In the genomic region with DNA sequence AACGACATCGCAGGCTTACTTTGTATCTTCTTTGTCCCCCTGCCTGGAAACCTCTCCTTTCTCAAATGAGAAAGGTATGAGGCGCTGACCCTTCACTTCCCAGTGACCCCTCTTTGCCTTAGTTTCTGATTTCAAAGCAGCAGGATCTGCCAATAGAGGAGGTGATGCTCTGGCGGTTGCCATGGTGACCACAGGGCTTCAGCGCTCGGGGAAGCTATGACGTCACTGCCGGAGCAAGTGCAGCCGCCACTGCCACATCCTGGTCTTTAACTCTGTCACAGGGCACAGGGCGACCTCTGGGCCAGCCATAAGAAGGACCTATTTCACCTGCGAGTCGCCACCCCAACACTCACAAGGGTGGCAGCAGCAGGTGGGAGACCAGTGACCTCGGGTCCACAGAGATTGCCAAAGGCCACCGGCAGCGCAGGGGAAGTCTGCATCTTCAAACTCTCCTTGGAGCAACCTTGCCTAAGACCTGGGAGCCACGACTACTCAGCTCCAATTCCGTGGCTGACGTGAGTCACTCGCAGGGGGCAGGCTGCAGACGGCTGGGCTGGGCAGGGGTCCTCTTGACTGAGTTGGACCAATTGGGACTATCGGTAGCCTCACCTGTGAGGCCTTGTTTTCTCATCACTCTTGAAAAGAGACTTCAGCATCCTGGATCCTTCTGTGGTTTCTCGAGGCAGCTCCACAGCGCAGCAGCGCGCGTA, we compare ENCODE assay signal across 9 mouse cellular contexts. TPM values are rescaled to one million over a fixed set of nuclear protein-coding genes. Genes with fewer than 3 reads are reported as not detected.
DNase-seq lines count a peak whose midpoint lies in the region; ATAC-seq lines count a peak whose summit lies in the region.
"Had no signal": no experiment of that assay in that cellular context is flagged by ENCODE, and none has a peak within 500 bp of the region (broad histone marks: within the 10 kb centered on the region; RNA-seq: fewer than 3 reads in every experiment).

A gene (plus strand): TSS at position 228 of the 710 bp plus-strand sequence.

- H3K4me3 ChIP-seq in heart, embryonic 12.5 days, result 0 out of 2 replicates have a peak within 1 kb of the TSS, but pooled peaks have one; percentile 5

- H3K4me2 ChIP-seq in heart, embryonic 12.5 days, result peak within 1 kb of the TSS; percentile 46

- H3K36me3 ChIP-seq in heart, embryonic 12.5 days, result no peaks in the 10 kb centered on the region

- ATAC-seq in heart, embryonic 12.5 days (ENCODE audit: insufficient number of reproducible peaks, low FRiP score), result peak; percentile 47; the same call in 1 of the 2 replicates

- H3K27me3 ChIP-seq in heart, embryonic 12.5 days (replicated peaks), result no peaks in the 10 kb centered on the region

- no peaks in the 10 kb centered on the region for H3K9me3 ChIP-seq in heart, embryonic 12.5 days (replicated peaks)

- H3K27ac ChIP-seq in heart, embryonic 12.5 days (ENCODE audit: poor library complexity, severe bottlenecking), result no peak within 1 kb of the TSS
- H3K27ac ChIP-seq: liver, embryonic 14.5 days had no signal

- no peak within 1 kb of the TSS for H3K9ac ChIP-seq in heart, embryonic 12.5 days
- H3K9ac ChIP-seq: liver, embryonic 14.5 days had no signal

- H3K4me1 ChIP-seq in heart, embryonic 12.5 days (replicated peaks), result peaks cover 30% of the 10 kb centered on the region

- WGBS in heart, embryonic 12.5 days, result 29% methylated on average over 26 of the region's 26 CpGs

- DNase-seq in heart, adult 9 months (ENCODE audit: low spot score in 2 of 2), result no peak
- peak; percentile 90 for DNase-seq in cerebellum, adult 9-11 months
- DNase-seq in frontal cortex, adult 2 months (ENCODE audit: extremely low spot score in 1 of 2, low spot score in 1 of 2), result peak; percentile 91 to 93
- peak; percentile 84 to 94 for DNase-seq in layer of hippocampus, adult 18-20 months (ENCODE audit: low spot score in 2 of 2)
- peak; percentile 60 for DNase-seq in lung, postnatal 10 days
- DNase-seq in retina, adult 2 months (ENCODE audit: low read depth, low spot score), result peak; percentile 50
- DNase-seq in ovary, adult 18-20 months (ENCODE audit: low spot score), result no peak

RNA-seq across cellular contexts. Expression of the gene that starts here (rescaled TPM):
- 0.14 and 0.15 TPM in 2 replicates for polyA plus RNA-seq in heart, embryonic 12.5 days (2016; fragmentation: Nextera tagmentation; extraction: Ambion mirVana)
- polyA plus RNA-seq in frontal cortex, adult 2 months (2012; rRNA removed), result 58.7 and 72.7 TPM in 2 replicates
- 10 to 100 TPM; 53.4 to 54.0 TPM for total RNA-seq in layer of hippocampus, adult 18-20 months (2021)

Comparison
In these comparisons a context has a peak if more than half of its experiments do, and no peak if none do; other contexts are left out.
1. RNA of the gene that starts here (polyA plus RNA-seq): 58.7 to 72.7 TPM in frontal cortex, adult 2 months; 0.14 to 0.15 TPM in heart, embryonic 12.5 days; every median in the first group is over 10 times any median in the second.
2. Peak in ATAC-seq, H3K4me3 ChIP-seq and H3K4me2 ChIP-seq in heart, embryonic 12.5 days; RNA of the gene not detected or under 1 TPM.
3. DNase-seq: peak in cerebellum, adult 9-11 months (single experiment), frontal cortex, adult 2 months (2 of 2), layer of hippocampus, adult 18-20 months (2 of 2), lung, postnatal 10 days (single experiment) and retina, adult 2 months (single experiment); none in heart, adult 9 months (0 of 2) and ovary, adult 18-20 months (single experiment).